Mouse (Mus musculus) thymus, postnatal 25 days (tissue): ENCODE measurements around the gene Gpr150.

Source experiments
- DNase-seq: peaks from one replicate; pipeline ENCODE4 v3.0.0; 2022

The Gpr150 gene

GRCm38 (mm10) chr13:76056896-76057266, at the start of gene Gpr150:
Gene Gpr150 (minus strand): TSS chr13:76056996.
- no peak for DNase-seq

GRCm38 (mm10) chr13:76101989-76102388, 45.2 kb upstream of the Gpr150 start:
- no peak for DNase-seq

GRCm38 (mm10) chr13:76098493-76099303, 41.9 kb upstream of the Gpr150 start, which contains the start of the genes Arsk and Ttc37:
Gene Arsk (minus strand): TSS chr13:76098660.
Gene Ttc37 (plus strand): TSS chr13:76098734.
- peak; percentile 92 for DNase-seq

- DNase-seq: no peak
Observed at GRCm38 (mm10) chr13:76098116-76098492, 41.3 kb upstream of the Gpr150 start.

DNA sequence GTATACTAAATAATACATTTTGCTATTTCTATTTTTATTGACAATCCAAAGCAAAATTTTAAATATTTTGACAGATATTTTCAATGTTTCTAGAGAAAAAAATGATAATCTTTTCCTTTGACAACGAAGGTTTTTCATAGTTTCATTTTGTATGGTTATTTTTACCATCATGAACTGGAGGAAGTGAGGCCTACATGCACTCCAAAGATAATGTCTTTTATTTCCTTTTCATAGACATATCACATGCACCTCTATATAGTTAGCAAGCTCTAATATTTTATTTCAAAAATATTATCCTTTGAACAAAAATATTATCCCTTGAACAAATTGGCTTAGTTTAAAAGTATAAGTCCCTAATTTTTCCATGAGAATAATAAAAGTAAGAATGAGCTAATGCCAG, 17.5 kb upstream of the Gpr150 start:
- DNase-seq: no peak

DNA sequence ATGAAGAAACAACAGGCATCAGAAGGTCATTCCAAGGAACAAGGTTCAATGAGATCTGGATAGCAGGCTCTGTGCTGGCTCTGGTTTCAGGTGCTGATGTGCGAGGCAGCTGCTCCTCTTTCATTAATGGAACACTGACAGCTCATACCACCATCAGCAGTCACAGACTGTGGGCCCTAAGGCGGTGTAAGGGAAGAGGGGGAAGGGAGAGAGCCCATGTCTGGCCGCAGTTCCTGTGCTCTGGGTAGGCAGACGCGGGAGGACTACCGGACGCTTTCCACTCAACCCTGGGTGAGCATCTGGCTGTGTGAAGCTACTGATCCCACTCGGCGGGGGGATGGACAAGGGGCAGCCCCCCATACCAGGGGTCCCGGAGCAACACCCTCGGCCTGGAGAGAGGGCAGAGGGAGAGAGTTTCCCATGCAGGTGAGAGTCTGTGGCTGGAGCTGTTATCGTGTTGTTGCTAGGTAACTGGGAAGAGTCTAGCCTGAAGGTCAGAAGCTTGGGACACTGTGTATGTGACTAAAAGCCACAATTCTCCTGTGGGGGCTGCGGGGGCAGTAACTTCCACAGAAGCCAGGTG, 7.7 kb upstream of the Gpr150 start:
- DNase-seq: no peak

DNA sequence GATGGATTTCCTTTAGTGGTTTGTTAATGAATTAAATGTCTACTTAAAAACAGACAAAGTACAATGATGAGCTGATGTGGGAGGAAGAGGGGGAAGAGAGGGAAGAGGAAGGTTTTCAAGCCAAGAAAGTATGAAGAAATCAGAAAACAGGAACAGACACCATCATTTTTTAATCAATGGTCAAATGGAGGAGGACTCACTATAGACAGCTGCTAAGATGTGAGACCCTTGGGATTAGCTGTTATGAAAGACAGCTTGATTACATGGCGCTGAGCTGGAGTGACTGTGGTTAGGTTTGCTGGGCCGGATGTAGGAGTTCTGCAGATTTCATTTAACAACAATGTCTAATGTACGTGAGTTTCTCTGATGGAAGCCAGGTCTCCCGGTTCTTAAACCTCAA, 6.8 kb upstream of the Gpr150 start:
- DNase-seq: no peak

GRCm38 (mm10) chr13:76062569-76062968, 5.8 kb upstream of the Gpr150 start:
- DNase-seq: no peak

GRCm38 (mm10) chr13:76062126-76062525, 5.3 kb upstream of the Gpr150 start:
- no peak for DNase-seq

- no peak for DNase-seq
Observed at GRCm38 (mm10) chr13:76059591-76059990, 2.8 kb upstream of the Gpr150 start.

DNA sequence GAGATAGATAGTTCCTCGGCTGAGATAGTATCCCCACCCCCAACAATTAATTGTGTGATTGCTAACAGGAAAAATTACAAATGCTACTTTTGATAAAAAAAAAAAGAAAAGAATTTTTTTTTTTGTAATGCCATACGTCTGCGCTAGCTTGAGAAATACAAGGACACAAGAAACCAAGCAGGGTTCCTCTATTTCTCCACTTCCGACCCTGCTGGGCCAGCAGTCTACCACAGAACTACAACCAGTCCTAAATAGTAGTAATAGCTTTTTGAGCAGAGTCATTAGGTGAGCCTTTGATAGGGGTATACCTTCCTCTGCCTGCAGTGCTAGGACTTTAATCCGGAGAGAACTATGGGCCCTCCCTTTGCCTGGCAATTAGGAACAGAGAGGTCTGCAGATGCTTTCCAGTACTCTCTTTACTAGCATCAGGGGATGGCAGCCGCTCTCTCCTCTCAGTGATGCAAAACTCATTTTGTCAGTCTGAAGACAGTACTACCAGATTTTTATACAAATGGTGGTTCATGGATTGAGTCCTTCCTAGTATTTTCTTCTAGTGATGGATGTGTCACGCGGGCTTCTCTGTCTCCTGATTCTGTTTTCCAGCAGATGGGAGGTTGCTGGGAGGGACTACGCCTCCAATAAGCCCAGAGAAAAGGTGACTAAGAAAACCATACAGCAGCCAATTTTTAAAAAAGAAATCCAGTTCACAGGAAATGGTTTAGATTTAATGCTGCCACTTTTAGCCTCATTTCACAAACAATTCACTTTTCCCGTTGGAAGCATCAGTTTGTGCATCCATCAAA, 672 bp upstream of the Gpr150 start:
- no peak for DNase-seq

DNA sequence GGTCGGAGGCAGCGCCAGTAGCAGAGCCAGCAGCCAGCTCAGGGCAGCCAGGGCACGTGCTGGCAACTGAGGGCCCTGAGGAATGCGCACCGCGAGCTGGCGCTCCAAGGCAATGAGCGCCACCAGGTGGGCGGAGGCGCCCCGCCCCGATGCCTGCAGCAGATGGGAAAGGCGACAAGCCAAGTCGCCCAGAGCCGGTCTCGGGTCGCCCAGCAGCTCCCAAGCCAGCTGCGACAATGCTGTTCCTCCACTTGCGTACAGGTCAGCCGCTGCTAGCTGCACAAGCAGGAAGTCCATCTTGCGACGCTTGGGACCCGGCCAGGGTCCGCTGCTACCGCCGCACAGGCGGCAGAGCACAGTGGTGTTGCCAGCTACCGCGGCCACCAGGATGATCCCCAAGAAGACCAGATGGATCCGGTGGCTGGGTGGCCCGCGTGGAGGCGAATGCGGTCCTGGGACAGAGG, 503 bp downstream of the Gpr150 start:
- DNase-seq: peak; percentile 67

- no peak for DNase-seq
Observed at GRCm38 (mm10) chr13:76055391-76056232, 1.2 kb downstream of the Gpr150 start.

GRCm38 (mm10) chr13:76044971-76045370, 11.8 kb downstream of the Gpr150 start:
- no peak for DNase-seq

DNA sequence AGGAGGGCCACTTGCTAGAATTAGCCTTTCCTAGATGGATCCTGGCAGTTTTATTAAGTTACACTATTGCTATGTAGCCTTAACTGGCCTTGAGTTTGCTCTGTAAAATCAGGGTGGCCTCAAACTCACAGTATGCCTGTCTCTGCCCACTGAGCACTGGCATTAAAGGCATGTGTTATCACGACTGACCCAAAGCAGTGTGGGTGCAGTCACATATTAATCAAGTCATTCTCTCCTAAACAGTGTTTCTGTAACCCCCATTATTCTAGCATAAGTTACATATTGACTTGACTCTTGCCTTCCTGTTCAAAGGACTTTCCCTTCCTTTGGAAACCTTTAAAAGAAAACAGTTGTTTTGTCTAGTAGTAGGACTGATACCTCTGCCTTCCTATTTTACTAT, 14.3 kb downstream of the Gpr150 start:
- no peak for DNase-seq

DNA sequence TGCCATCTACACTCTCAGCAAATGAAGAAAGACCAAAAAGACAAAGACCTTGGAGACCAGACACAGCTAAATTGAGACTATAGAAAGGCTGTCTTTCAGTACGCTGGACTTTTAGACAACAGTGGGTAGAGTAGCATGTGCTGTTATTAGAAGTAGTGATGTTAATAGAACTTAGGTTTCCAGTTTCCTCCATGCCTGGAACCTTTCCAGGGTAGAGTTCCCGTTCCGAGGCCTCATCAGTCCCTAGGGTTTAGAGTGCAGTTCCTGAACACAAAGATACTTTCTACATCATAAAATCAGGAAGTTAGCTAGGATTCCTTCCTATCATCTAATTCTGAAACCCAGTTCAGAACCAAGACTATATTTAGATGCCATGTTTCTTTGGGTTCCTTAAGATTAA, 32.2 kb downstream of the Gpr150 start:
- no peak for DNase-seq

DNA sequence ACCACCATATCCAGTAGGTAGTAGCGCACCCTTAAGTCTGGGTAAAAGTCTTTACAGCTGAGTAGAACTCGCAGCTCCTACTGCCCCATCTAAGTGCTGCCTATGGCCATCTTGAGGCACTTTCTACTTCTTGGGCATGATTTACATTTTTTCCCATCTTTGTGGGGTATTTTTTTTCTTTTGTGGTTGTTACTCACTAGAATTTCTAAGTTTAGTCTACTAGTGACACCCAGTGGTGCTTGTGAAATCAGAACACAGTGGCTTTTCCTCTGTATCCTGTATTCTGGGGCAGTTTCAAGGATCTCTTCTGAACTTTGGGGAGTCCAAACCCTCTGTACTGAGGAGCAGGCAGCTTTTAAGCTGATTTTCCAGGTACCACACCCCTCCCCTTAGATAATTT, 35.0 kb downstream of the Gpr150 start:
- no peak for DNase-seq

- DNase-seq: no peak
Observed at GRCm38 (mm10) chr13:76018844-76019400, 37.9 kb downstream of the Gpr150 start.

GRCm38 (mm10) chr13:76017974-76018843, 38.6 kb downstream of the Gpr150 start, which contains the start of gene Rfesd:
Gene Rfesd (minus strand): TSS chr13:76018719.
- DNase-seq: peak; percentile 98

GRCm38 (mm10) chr13:76017465-76017864, 39.3 kb downstream of the Gpr150 start:
- no peak for DNase-seq

GRCm38 (mm10) chr13:76014511-76014910, 42.3 kb downstream of the Gpr150 start:
- DNase-seq: no peak
